Mouse (Mus musculus): ENCODE data around the gene Rtn1. TPM values are rescaled to one million over a fixed set of nuclear protein-coding genes. Genes with fewer than 3 reads are reported as not detected.

The Rtn1 gene
- polyA plus RNA-seq, 1 experiment from 2014 or later = 74.5 TPM

DNA sequence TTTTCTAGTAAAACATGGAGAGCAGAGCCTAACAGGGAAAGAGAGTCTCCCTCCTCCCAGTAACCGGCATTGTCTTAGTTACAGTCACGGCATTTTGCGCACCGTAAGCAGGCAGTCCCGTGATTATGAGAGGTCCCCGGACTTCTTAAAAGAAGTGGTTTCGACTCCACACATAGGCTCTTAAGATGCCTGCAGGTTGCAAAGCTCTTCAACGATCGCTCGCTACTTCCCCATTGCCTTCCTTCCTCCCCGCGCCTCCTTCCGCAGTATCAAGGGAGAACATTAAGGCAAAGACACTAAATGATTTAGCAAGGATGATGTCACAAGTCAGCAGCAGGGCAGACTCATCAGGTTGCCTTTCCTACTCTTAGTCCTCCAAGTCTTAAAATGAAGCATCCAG is 72.8 kb downstream of the Rtn1 start:
- no peak overlapping the region for H3K4me2 ChIP-seq (replicated peaks)
- H3K9me3 ChIP-seq = no peaks in the 10 kb centered on the region
- no peak overlapping the region for H3K27ac ChIP-seq
- no peak overlapping the region for H3K4me3 ChIP-seq (replicated peaks)
- no peak for ATAC-seq
- no peaks in the 10 kb centered on the region for H3K4me1 ChIP-seq (replicated peaks)
- no peaks in the 10 kb centered on the region for H3K27me3 ChIP-seq (replicated peaks)
- no peaks in the 10 kb centered on the region for H3K36me3 ChIP-seq
- WGBS = 87% methylated on average over 13 of the region's 13 CpGs
- H3K9ac ChIP-seq = no peak overlapping the region

DNA sequence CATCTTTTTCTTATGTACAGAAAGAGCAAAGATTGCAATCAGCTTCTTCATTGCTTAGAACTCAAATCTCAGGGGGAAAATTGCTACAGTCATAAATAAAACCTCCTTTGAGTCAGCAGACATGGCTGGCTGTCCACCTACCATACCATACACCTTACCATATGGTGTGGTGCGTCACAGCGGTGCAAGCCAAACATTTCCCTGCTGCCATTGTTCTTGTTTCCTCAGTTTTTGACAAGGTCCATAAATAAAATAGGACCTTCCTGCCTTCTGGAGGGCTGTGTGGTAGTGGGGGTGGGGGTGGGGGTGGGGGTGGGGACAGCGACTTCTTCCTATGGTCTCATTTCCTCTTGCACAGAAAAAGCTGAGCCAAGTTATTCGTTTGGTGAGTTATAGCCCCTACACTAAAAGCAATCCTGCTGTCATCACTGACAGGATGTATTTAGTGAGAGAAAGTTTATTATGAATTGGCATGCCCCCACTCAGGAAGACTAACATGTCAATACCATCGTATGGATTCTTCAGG is 76.3 kb downstream of the Rtn1 start:
- Histone ChIP-seq H3K9ac (no peak overlapping the region), H3K27me3 (replicated peaks) (no peaks in the 10 kb centered on the region), H3K4me1 (replicated peaks) (no peaks in the 10 kb centered on the region), H3K36me3 (no peaks in the 10 kb centered on the region), H3K9me3 (no peaks in the 10 kb centered on the region), H3K27ac (no peak overlapping the region), H3K4me2 (replicated peaks) (no peak overlapping the region), H3K4me3 (replicated peaks) (no peak overlapping the region)
- 67% methylated on average over 5 of the region's 5 CpGs for WGBS
- ATAC-seq = no peak

DNA sequence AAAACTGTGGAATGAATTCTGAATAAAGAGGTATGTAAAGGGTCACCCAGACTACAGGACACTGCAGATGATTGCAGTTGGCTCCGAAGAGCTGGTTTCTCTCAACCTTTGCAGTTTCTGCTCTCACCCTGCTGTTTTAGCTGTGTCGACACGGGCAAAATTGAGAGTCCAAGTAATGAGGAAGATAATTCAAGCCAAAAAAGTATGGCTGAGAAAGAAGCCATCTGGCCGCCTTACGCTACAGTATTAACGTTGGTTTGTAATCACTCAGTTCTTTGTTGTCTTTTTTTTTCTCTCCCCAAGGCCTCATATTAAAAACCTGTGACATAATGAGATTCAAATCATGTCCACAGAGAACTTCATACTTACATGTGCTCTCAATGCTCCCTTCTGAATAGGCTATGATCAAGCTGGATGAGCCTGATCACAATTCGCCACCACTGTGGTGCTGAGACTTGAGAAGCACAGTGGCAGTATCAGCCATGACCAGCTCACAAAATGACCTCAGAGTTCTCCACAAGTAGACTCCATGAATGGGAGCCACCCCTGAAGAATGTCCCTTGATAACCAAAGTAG is 76.9 kb downstream of the Rtn1 start:
- H3K9me3 ChIP-seq = no peaks in the 10 kb centered on the region
- H3K4me2 ChIP-seq (replicated peaks) = no peak overlapping the region
- no peak for ATAC-seq
- H3K4me1 ChIP-seq (replicated peaks) = no peaks in the 10 kb centered on the region
- 69% methylated on average over 7 of the region's 7 CpGs for WGBS
- no peaks in the 10 kb centered on the region for H3K27me3 ChIP-seq (replicated peaks)
- no peak overlapping the region for H3K9ac ChIP-seq
- H3K27ac ChIP-seq = no peak overlapping the region
- no peak overlapping the region for H3K4me3 ChIP-seq (replicated peaks)
- H3K36me3 ChIP-seq = no peaks in the 10 kb centered on the region

DNA sequence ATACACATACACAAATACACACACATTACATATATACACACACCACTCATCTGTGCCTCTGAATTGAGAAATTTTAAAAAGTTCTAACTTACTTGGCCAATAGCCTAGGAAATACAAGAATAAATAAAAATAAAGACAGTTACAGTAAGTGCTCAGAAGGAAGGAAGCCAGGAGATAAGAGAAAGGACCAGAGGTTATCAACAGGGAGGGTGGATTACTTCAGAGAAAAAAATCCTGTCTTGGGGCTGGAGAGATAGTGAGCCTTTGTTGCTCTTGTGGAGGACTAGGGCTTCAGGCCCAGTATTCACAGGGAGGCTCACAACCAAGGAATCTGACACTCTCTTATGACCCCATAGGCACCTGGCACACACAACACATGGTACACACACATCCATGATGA is 82.8 kb downstream of the Rtn1 start:
- no peak overlapping the region for H3K9ac ChIP-seq
- H3K4me3 ChIP-seq (replicated peaks) = no peak overlapping the region
- no peaks in the 10 kb centered on the region for H3K36me3 ChIP-seq
- no peaks in the 10 kb centered on the region for H3K4me1 ChIP-seq (replicated peaks)
- no peak for ATAC-seq
- no peak overlapping the region for H3K4me2 ChIP-seq (replicated peaks)
- no peaks in the 10 kb centered on the region for H3K9me3 ChIP-seq
- H3K27ac ChIP-seq = no peak overlapping the region
- no peaks in the 10 kb centered on the region for H3K27me3 ChIP-seq (replicated peaks)

DNA sequence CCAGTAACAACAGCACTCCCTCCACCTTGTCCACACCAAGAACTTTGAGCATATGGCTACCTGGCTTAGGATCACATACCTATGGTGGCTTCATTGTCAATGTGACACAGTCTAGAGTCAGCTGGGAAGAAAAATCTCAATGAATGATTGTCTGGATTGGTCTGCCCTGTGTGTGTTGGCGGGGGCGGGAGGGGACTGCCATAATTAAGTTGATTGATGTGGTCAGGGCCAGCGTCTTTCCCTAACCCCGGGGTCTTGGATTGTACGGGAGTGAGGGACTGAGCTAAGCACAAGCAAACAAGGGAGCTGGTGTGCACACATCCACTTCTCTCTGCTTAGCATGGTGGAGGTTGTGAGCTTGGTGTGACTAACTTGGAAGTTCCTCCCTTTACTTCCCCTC is 83.8 kb downstream of the Rtn1 start:
- Histone ChIP-seq H3K4me1 (replicated peaks) (no peaks in the 10 kb centered on the region), H3K4me3 (replicated peaks) (no peak overlapping the region), H3K4me2 (replicated peaks) (no peak overlapping the region), H3K27me3 (replicated peaks) (no peaks in the 10 kb centered on the region), H3K9me3 (no peaks in the 10 kb centered on the region), H3K9ac (no peak overlapping the region), H3K27ac (no peak overlapping the region), H3K36me3 (no peaks in the 10 kb centered on the region)
- 30% methylated on average over 5 of the region's 5 CpGs for WGBS
- no peak for ATAC-seq

DNA sequence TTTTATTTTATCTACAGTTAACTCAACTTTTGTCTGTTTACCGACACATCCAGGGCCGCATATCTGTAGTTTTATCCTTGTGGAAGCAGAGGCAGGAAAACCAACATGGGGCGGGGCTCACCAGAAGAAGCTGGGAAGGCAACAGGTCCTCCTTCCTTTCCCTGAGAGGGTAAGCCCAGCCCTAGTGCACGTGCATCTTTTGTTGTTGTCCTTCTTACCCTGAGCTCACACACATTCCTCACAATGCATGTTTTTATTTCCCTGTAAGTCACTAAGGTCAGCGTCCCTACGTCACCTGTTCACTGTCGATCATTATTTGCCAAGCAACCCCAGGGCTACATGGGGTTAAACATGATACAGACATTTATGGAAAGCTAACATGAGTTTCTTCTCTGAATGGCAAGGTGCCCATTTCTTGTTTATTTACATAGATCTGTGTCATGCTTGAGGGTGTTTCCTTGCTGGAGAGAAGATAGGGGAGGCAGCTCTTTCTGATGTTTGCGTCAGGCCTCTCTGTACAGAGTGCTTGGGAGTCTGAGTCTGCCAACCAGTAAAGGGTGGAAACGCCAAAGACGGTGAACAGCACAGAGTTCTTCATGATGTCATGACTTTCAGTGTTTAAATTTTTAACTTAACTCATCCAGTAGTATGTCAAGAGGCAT is 84.5 kb downstream of the Rtn1 start:
- Histone ChIP-seq H3K4me2 (replicated peaks) (no peak overlapping the region), H3K27me3 (replicated peaks) (no peaks in the 10 kb centered on the region), H3K9me3 (no peaks in the 10 kb centered on the region), H3K9ac (no peak overlapping the region), H3K4me1 (replicated peaks) (no peaks in the 10 kb centered on the region), H3K4me3 (replicated peaks) (no peak overlapping the region), H3K36me3 (no peaks in the 10 kb centered on the region), H3K27ac (no peak overlapping the region)
- 71% methylated on average over 10 of the region's 10 CpGs for WGBS
- ATAC-seq = no peak

DNA sequence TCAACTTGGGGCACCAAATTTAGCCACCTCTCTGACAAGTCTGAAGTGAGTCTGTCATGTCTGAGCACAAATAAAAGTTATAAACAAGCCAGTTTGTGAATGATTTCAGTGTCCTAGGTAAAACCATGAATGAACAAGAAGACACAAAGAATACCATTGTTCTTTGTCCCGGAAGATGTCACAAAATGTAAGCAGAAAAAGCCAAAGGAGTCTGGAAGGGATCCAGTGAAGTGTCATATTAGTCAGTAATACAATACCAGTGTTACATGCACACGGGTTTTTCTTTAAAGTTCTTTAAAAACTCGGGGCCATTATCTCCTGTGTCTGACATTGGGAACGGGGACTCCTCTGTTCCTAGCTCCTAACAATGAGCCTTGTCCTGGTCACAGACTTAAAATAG is 85.1 kb downstream of the Rtn1 start:
- H3K27ac ChIP-seq = no peak overlapping the region
- H3K36me3 ChIP-seq = no peaks in the 10 kb centered on the region
- WGBS = 63% methylated on average over 4 of the region's 4 CpGs

DNA sequence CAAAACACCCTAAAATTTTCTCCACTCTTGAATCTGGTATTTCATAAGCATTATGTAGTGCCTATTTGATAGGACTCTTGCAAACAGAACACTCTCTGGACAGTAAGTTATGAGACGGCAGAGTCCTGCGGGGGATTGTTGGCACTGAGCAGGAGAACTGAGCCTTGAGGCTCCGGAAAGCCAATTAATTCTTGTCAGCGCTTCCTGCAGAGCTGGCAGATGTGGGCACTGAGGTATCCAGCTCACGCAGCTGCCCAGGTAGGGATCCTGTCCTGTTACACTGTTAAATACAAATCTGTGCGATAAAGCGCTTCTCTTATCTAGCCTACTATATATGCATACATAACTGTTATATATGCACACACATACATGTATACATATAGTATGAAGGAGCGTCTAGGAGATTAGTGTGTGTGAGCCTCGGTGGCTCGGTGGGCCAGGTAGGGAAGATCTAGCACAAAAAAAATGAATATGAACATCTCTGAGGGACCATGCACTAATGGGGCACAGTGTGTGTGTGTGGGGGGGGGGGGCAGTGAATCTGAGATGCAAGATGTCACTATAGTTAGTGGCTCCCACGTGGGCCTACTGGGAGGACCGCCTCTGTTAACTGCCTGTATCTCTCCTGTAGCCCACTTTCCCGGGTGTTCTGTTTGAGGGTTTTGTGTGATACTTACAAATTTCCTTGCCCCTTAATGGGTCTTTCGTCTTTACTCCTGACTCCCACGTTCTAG is 93.0 kb downstream of the Rtn1 start:
- no peak overlapping the region for H3K4me3 ChIP-seq (replicated peaks)
- H3K9me3 ChIP-seq = no peaks in the 10 kb centered on the region
- no peaks in the 10 kb centered on the region for H3K36me3 ChIP-seq
- H3K27ac ChIP-seq = no peak overlapping the region
- 75% methylated on average over 15 of the region's 15 CpGs for WGBS
- H3K9ac ChIP-seq = no peak overlapping the region
- H3K4me2 ChIP-seq (replicated peaks) = no peak overlapping the region
- no peak for ATAC-seq
- H3K4me1 ChIP-seq (replicated peaks) = no peaks in the 10 kb centered on the region
- no peaks in the 10 kb centered on the region for H3K27me3 ChIP-seq (replicated peaks)

More for the DNA sequence above, 85.1 kb downstream of the Rtn1 start:
- Histone ChIP-seq H3K4me2 (replicated peaks) (no peak overlapping the region), H3K9me3 (no peaks in the 10 kb centered on the region), H3K27me3 (replicated peaks) (no peaks in the 10 kb centered on the region), H3K9ac (no peak overlapping the region), H3K4me3 (replicated peaks) (no peak overlapping the region), H3K4me1 (replicated peaks) (no peaks in the 10 kb centered on the region)
- ATAC-seq = no peak

DNA sequence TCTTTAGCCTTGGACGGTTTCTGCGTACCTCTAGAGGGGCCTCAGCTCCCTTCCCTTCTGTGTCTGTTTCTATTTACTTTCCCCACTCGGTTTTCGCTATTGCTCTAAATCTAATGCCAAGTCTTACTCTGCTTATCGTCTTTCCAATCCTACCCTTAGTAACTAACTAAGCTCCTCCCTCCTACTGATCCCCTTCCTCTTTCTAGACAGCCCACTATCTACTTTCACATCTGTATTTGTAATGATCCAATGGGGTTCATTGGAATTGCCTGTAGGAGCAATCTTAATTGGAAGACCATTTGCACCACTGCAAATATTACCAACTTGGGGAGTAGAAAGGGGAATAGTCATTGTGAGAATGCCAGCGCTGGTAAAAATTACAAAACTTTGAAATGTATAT is 98.0 kb downstream of the Rtn1 start:
- Histone ChIP-seq H3K27ac (no peak overlapping the region), H3K9ac (no peak overlapping the region), H3K9me3 (no peaks in the 10 kb centered on the region), H3K27me3 (replicated peaks) (no peaks in the 10 kb centered on the region), H3K4me2 (replicated peaks) (no peak overlapping the region), H3K36me3 (no peaks in the 10 kb centered on the region), H3K4me1 (replicated peaks) (no peaks in the 10 kb centered on the region), H3K4me3 (replicated peaks) (no peak overlapping the region)
- WGBS = 57% methylated on average over 6 of the region's 6 CpGs
- no peak for ATAC-seq

DNA sequence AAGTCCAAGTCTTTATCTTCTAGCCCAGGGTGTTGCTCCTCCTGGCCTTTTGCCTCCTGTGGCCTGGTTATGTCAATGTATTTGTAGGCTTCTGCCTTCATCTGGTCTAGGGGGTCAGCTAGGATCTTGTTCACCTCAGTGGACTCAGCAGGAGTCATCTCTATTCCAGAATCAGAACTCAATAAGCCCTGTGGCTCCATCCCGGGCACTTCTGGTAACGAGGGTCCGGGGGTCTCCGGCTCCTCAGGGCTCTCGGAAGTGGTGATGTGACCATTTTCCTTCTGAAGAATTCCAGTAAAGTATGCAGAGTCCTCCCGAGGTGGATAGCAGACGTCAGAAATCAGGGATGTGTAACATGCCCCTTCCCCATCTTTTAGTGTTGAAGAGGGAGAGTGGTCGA is 100.3 kb downstream of the Rtn1 start:
- 88% methylated on average over 8 of the region's 8 CpGs for WGBS
- Histone ChIP-seq H3K9me3 (no peaks in the 10 kb centered on the region), H3K27ac (no peak overlapping the region), H3K27me3 (replicated peaks) (no peaks in the 10 kb centered on the region), H3K4me3 (replicated peaks) (no peak overlapping the region), H3K4me2 (replicated peaks) (no peak overlapping the region), H3K4me1 (replicated peaks) (no peaks in the 10 kb centered on the region), H3K36me3 (no peaks in the 10 kb centered on the region), H3K9ac (no peak overlapping the region)
- no peak for ATAC-seq

DNA sequence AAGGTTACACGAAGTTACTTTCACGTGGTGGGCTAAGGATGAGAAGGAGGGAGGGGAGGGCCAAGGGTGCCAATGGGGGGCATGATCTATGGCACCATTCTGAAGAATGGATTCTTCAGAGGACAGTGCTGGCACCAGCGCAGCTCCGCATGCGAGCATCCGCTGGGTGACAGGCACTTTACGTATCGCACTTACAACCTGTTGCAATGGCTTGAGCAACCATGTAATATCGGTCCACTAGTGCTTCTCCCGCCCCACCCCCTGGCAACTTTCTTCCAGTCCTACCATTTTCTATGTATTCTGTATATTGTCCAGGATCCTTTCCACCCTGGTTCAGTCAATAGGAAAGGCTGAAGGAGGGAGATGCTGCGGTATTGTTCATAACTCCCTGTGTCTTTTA is 102.6 kb downstream of the Rtn1 start:
- Histone ChIP-seq H3K9ac (no peak overlapping the region), H3K27ac (no peak overlapping the region), H3K9me3 (no peaks in the 10 kb centered on the region), H3K4me1 (replicated peaks) (no peaks in the 10 kb centered on the region), H3K4me3 (replicated peaks) (no peak overlapping the region), H3K36me3 (no peaks in the 10 kb centered on the region), H3K27me3 (replicated peaks) (no peaks in the 10 kb centered on the region), H3K4me2 (replicated peaks) (no peak overlapping the region)
- no peak for ATAC-seq
- WGBS = 89% methylated on average over 11 of the region's 11 CpGs

DNA sequence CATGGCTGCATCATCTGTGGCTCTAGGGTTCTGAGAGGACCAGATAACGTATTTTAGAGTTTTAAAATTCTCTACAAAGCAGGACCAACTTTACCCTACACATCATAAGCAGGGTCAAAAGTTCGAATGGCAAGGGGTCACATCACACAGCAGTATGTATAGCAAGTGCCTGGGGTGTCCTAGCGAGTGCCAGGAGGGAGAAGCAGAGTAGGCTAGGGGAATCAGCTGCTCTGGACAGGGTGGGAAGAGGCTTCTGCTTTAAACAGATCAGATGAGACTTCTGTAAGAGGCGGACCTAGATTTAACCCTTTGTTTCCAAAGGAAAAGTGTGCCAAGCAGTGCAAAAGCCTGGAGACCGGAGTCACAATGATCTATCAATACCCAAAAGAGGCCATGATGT is 103.4 kb downstream of the Rtn1 start:
- no peaks in the 10 kb centered on the region for H3K36me3 ChIP-seq
- no peaks in the 10 kb centered on the region for H3K27me3 ChIP-seq (replicated peaks)
- no peak overlapping the region for H3K4me3 ChIP-seq (replicated peaks)
- ATAC-seq = no peak
- H3K9me3 ChIP-seq = no peaks in the 10 kb centered on the region
- 54% methylated on average over 5 of the region's 5 CpGs for WGBS
- no peak overlapping the region for H3K4me2 ChIP-seq (replicated peaks)
- 0 out of 2 replicates have a peak, but pooled peaks cover 2% of the 10 kb centered on the region for H3K4me1 ChIP-seq (replicated peaks)
- H3K27ac ChIP-seq = no peak overlapping the region
- H3K9ac ChIP-seq = no peak overlapping the region

DNA sequence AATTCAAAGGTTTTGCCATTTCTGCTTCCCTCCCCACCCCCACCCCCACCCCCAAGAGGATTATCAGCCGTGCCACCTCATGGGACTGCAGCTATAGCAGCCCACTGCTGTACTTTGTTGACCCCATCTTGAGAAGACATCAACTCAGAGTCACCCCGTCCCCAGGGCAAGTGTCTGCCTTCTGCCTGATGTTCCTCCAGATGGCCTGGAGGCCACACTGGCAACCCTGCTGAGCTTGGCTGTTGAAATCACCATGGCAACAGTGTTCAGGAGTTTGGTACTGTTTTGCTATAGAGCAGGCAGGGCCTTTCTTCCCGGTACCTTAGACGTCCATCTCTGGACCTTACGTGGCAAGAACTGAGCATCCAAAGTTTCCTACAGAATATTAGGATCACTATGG is 103.9 kb downstream of the Rtn1 start:
- H3K4me2 ChIP-seq (replicated peaks) = no peak overlapping the region
- H3K27me3 ChIP-seq (replicated peaks) = no peaks in the 10 kb centered on the region
- H3K9me3 ChIP-seq = no peaks in the 10 kb centered on the region
- H3K4me3 ChIP-seq (replicated peaks) = no peak overlapping the region
- H3K27ac ChIP-seq = no peak overlapping the region
- no peak overlapping the region for H3K9ac ChIP-seq
- H3K4me1 ChIP-seq (replicated peaks) = 0 out of 2 replicates have a peak, but pooled peaks cover 2% of the 10 kb centered on the region
- H3K36me3 ChIP-seq = no peaks in the 10 kb centered on the region
- ATAC-seq = no peak
- WGBS = 57% methylated on average over 5 of the region's 5 CpGs
